Mouse (Mus musculus): ENCODE measurements around the gene Bbs12.
A peak's percentile ranks its signal among the peaks of the same experiment; 100 is the strongest.

DNA sequence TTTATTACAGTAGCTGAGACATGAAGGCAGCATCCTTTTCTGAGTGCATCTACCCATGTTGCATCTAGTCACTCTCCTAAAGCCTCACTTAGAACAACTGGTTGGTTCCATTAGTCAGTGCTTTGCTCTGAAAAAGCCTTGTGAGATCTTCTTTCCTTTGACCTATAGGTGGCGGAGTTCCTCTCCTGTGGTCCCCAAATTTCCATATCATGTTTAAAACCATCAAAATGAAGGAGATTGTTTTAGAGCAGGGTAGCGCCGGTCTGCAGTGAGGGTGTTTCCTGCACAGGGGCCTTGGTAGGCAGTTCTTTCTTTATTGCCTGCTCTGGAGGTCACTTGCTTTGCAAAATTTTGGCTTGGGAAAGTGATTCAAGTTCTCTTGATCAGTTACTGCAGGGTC, 12.0 kb downstream of the Bbs12 start:
- TF ChIP-seq CTCF (IDR thresholded peaks at IDR 0.05) (peak; percentile 75), EP300 (IDR thresholded peaks at IDR 0.05) (no peak)
